Mouse (Mus musculus): ENCODE results near the gene 4430402I18Rik. TPM values are rescaled to one million over a fixed set of nuclear protein-coding genes. Genes with fewer than 3 reads are reported as not detected.
A peak's percentile ranks its signal among the peaks of the same experiment; 100 is the strongest.

The 4430402I18Rik gene
- polyA plus RNA-seq, 1 experiment from 2014 or later, result 2.1 TPM

GRCm38 (mm10) chr19:28963113-28963512 is 4.5 kb downstream of the 4430402I18Rik start:
- 39% methylated on average over 3 of the region's 3 CpGs for WGBS
- peaks cover 25% of the 10 kb centered on the region for H3K4me1 ChIP-seq
- H3K27ac ChIP-seq, result peak overlapping the region; percentile 96; the same call in 1 of the 2 replicates
- H3K27me3 ChIP-seq (ENCODE audit: insufficient read depth, poor library complexity, severe bottlenecking), result no peaks in the 10 kb centered on the region
- peak overlapping the region; percentile 96 for H3K4me3 ChIP-seq
- DNase-seq (ENCODE audit: low spot score), result no peak
- H3K36me3 ChIP-seq, result no peaks in the 10 kb centered on the region
- H3K9me3 ChIP-seq, result no peaks in the 10 kb centered on the region

DNA sequence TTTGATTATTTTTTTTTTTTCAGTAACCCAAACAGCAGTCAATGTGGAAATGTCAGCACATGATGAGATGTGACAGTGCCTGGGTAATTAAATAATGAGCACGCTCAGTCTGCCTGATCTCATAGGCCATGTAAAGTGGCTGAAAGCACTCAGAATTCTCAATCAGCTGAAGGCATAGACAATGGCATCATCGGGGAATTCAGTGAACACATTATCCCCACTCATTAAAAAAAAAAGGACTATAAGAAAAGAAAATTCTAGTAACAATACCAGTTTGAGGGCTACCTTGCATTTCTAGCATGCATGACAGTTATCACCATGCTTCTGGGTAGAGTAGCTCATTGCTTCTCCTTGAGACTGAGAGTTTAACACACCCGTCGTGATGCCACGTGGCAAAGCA is 16.3 kb downstream of the 4430402I18Rik start:
- no peak for DNase-seq (ENCODE audit: low spot score)
- Histone ChIP-seq H3K36me3 (no peaks in the 10 kb centered on the region), H3K27me3 (ENCODE audit: insufficient read depth, poor library complexity, severe bottlenecking) (no peaks in the 10 kb centered on the region), H3K9me3 (no peaks in the 10 kb centered on the region), H3K4me3 (no peak overlapping the region), H3K27ac (no peak overlapping the region), H3K4me1 (peaks cover 5% of the 10 kb centered on the region; the same call in 1 of the 2 replicates)
- WGBS, result 80% methylated on average over 5 of the region's 5 CpGs

GRCm38 (mm10) chr19:28947311-28947710 is 20.3 kb downstream of the 4430402I18Rik start:
- Histone ChIP-seq H3K27me3 (ENCODE audit: insufficient read depth, poor library complexity, severe bottlenecking) (no peaks in the 10 kb centered on the region), H3K4me3 (no peak overlapping the region), H3K9me3 (no peaks in the 10 kb centered on the region), H3K4me1 (peaks cover 5% of the 10 kb centered on the region; the same call in 1 of the 2 replicates), H3K36me3 (no peaks in the 10 kb centered on the region), H3K27ac (no peak overlapping the region)
- DNase-seq (ENCODE audit: low spot score), result no peak
- WGBS, result 52% methylated on average over 2 of the region's 2 CpGs

- H3K9me3 ChIP-seq, result no peaks in the 10 kb centered on the region
- H3K27ac ChIP-seq, result no peak overlapping the region
- no peak overlapping the region for H3K4me3 ChIP-seq
- no peaks in the 10 kb centered on the region for H3K36me3 ChIP-seq
- 14% methylated on average over 4 of the region's 4 CpGs for WGBS
- H3K27me3 ChIP-seq (ENCODE audit: insufficient read depth, poor library complexity, severe bottlenecking), result no peaks in the 10 kb centered on the region
- H3K4me1 ChIP-seq, result peaks cover 5% of the 10 kb centered on the region; the same call in 1 of the 2 replicates
- no peak for DNase-seq (ENCODE audit: low spot score)
Measured at GRCm38 (mm10) chr19:28946782-28947181, 20.8 kb downstream of the 4430402I18Rik start.

GRCm38 (mm10) chr19:28941271-28941670 is 26.3 kb downstream of the 4430402I18Rik start:
- H3K27ac ChIP-seq, result peak overlapping the region; percentile 73
- no peaks in the 10 kb centered on the region for H3K9me3 ChIP-seq
- 54% methylated on average over 4 of the region's 4 CpGs for WGBS

DNA sequence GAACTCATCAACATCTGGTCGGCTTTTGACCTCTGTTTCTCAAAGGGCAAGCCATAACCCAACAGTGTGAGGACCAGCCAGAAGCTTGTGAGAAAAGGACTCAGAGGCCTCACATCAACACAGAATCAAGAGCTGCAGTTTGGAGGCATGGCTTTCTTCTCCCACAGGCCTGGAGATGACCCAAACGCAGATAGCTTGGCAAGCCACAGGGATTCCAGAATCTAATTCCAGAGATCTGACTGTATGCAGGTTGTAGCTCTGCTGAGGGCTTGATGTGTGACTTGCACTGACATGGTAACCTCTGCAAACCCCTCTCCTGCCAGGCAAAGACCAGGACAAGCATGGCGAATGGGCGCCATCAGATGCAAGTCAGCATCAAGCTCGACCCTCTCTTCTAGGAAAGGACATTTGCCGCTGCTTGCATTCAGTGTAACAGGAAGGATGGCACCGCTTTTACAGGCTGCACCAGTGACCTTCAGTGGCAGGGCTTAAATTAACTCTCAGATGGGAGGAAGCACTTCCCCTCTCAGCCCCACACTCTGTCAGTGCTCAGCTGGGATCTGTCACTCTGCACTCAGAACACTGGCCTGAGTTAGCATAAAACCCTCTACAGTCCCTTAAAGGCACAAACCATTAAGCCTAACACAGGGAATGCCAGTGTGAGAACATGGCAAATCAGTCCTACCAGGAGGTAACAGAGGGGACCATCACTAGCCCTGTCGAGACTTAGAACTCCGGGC is 27.3 kb downstream of the 4430402I18Rik start:
- H3K36me3 ChIP-seq, result no peaks in the 10 kb centered on the region

More at GRCm38 (mm10) chr19:28941271-28941670, 26.3 kb downstream of the 4430402I18Rik start:
- DNase-seq (ENCODE audit: low spot score), result no peak
- Histone ChIP-seq H3K4me3 (no peak overlapping the region), H3K27me3 (ENCODE audit: insufficient read depth, poor library complexity, severe bottlenecking) (no peaks in the 10 kb centered on the region), H3K36me3 (no peaks in the 10 kb centered on the region), H3K4me1 (peaks cover 21% of the 10 kb centered on the region)

DNA sequence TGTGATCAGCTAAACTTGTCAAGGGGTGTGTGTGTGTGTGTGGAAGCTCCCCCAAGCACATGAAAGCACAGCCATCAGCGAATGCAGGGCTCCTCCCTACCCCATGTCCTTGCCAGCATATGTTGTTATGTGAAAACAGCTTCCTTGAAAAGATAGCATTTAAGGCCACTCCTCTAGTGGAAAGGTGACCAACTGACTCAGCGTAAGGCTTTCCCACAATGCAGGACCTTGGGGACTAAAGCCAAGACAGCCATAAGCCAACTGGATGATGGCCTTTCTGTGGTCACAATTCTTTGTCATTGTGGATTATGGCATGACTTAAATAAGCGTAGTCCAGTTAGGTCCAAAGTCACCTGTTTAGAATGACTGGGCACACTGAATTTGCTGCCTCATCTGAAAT is 32.7 kb downstream of the 4430402I18Rik start:
- 87% methylated on average over 3 of the region's 3 CpGs for WGBS
- Histone ChIP-seq H3K27me3 (ENCODE audit: insufficient read depth, poor library complexity, severe bottlenecking) (no peaks in the 10 kb centered on the region), H3K4me3 (no peak overlapping the region), H3K9me3 (no peaks in the 10 kb centered on the region), H3K27ac (no peak overlapping the region), H3K4me1 (peaks cover 10% of the 10 kb centered on the region), H3K36me3 (no peaks in the 10 kb centered on the region)
- DNase-seq (ENCODE audit: low spot score), result no peak

More for the DNA sequence above, 27.3 kb downstream of the 4430402I18Rik start:
- peak; percentile 83 for DNase-seq (ENCODE audit: low spot score)
- H3K9me3 ChIP-seq, result no peaks in the 10 kb centered on the region
- WGBS, result 42% methylated on average over 9 of the region's 9 CpGs
- no peak overlapping the region for H3K4me3 ChIP-seq
- H3K4me1 ChIP-seq, result peaks cover 21% of the 10 kb centered on the region
- peak overlapping the region; percentile 73 for H3K27ac ChIP-seq
- no peaks in the 10 kb centered on the region for H3K27me3 ChIP-seq (ENCODE audit: insufficient read depth, poor library complexity, severe bottlenecking)

DNA sequence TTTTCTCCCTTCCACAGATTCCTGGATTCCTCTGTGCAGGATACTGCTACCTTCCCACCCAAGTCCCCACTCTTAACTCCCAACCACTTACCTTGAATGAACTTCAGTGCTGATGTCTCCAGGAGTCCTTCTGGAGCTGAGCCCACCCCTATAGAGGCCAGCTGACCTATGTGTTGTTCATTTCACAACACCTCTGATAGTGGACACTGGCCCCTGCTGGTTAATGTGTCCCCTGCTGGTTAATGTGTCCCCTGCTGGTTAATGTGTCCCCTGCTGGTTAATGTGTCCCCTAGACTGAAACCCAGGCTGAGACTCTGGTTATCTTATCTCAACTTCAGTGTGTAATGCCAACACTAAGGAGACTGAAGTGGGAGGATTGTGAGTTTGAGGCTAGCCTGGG is 38.6 kb downstream of the 4430402I18Rik start:
- Histone ChIP-seq H3K36me3 (no peaks in the 10 kb centered on the region), H3K4me1 (peaks cover 8% of the 10 kb centered on the region), H3K27ac (no peak overlapping the region), H3K9me3 (no peaks in the 10 kb centered on the region), H3K4me3 (no peak overlapping the region), H3K27me3 (ENCODE audit: insufficient read depth, poor library complexity, severe bottlenecking) (no peaks in the 10 kb centered on the region)
- DNase-seq (ENCODE audit: low spot score), result no peak

- DNase-seq (ENCODE audit: low spot score), result no peak
- H3K9me3 ChIP-seq, result no peaks in the 10 kb centered on the region
- peak overlapping the region; percentile 42; the same call in 1 of the 2 replicates for H3K27ac ChIP-seq
- H3K27me3 ChIP-seq (ENCODE audit: insufficient read depth, poor library complexity, severe bottlenecking), result no peaks in the 10 kb centered on the region
- H3K4me3 ChIP-seq, result no peak overlapping the region
- H3K4me1 ChIP-seq, result peaks cover 8% of the 10 kb centered on the region
- H3K36me3 ChIP-seq, result no peaks in the 10 kb centered on the region
- WGBS, result 13% methylated on average over 4 of the region's 4 CpGs
Measured at GRCm38 (mm10) chr19:28927396-28927795, 40.2 kb downstream of the 4430402I18Rik start.

GRCm38 (mm10) chr19:28926366-28926765 is 41.2 kb downstream of the 4430402I18Rik start:
- H3K36me3 ChIP-seq, result no peaks in the 10 kb centered on the region
- no peak for DNase-seq (ENCODE audit: low spot score)
- peaks cover 8% of the 10 kb centered on the region for H3K4me1 ChIP-seq
- H3K27ac ChIP-seq, result 0 out of 2 replicates have a peak overlapping the region, but pooled peaks have one; percentile 42
- H3K9me3 ChIP-seq, result no peaks in the 10 kb centered on the region
- 80% methylated on average over 5 of the region's 5 CpGs for WGBS
- H3K4me3 ChIP-seq, result no peak overlapping the region
- H3K27me3 ChIP-seq (ENCODE audit: insufficient read depth, poor library complexity, severe bottlenecking), result no peaks in the 10 kb centered on the region

DNA sequence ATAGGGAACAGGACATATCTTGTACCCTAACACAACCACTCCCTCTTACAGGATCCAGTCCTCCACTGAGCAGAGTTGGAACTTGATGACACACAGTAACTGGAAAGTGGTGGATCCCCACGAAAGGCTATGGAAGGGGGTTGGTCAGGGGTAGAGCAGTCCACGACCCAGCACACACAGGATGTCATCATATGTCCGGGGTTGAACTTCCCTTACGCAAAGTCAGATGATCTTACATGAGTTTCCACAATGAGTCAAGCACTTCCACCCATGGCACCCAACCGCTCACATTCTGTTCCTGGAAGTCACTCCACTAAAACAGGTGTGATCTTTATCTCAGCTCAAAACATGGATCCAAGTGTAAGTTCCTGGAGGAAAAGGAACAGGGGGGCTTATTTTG is 49.8 kb downstream of the 4430402I18Rik start:
- DNase-seq (ENCODE audit: low spot score), result no peak
- WGBS, result 75% methylated on average over 5 of the region's 5 CpGs

DNA sequence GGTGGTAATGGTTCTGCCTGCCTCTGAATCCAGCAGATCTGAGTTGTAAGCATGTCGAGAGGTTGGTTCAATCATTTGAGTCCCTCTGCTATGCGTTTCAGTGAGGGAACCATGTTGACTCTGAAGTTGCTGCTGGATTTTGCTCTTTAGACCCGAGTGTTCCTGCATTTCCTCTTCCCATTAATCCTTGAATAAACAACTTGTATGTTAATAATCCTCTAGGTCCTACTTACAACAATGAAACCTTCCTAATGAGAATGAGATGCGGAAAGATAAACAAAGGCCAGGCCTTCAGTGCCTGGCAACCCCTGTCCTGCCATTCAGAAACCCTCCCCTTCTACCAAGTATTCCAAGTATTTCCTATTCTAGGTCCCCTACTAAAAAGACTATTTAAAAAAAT is 51.1 kb downstream of the 4430402I18Rik start:
- no peaks in the 10 kb centered on the region for H3K27me3 ChIP-seq (ENCODE audit: insufficient read depth, poor library complexity, severe bottlenecking)
- no peak for DNase-seq (ENCODE audit: low spot score)
- no peak overlapping the region for H3K27ac ChIP-seq
- H3K4me3 ChIP-seq, result no peak overlapping the region
- H3K36me3 ChIP-seq, result no peaks in the 10 kb centered on the region
- no peaks in the 10 kb centered on the region for H3K9me3 ChIP-seq
- no peaks in the 10 kb centered on the region; the same call in 1 of the 2 replicates for H3K4me1 ChIP-seq
- WGBS, result 61% methylated on average over 4 of the region's 4 CpGs

More for the DNA sequence above, 49.8 kb downstream of the 4430402I18Rik start:
- H3K36me3 ChIP-seq, result no peaks in the 10 kb centered on the region
- H3K4me3 ChIP-seq, result no peak overlapping the region
- H3K4me1 ChIP-seq, result no peaks in the 10 kb centered on the region; the same call in 1 of the 2 replicates
- H3K27me3 ChIP-seq (ENCODE audit: insufficient read depth, poor library complexity, severe bottlenecking), result no peaks in the 10 kb centered on the region
- no peak overlapping the region for H3K27ac ChIP-seq
- no peaks in the 10 kb centered on the region for H3K9me3 ChIP-seq

- no peaks in the 10 kb centered on the region for H3K36me3 ChIP-seq
- no peak overlapping the region for H3K27ac ChIP-seq
- WGBS, result 80% methylated on average over 2 of the region's 2 CpGs
- H3K9me3 ChIP-seq, result no peaks in the 10 kb centered on the region
- no peaks in the 10 kb centered on the region; the same call in 1 of the 2 replicates for H3K4me1 ChIP-seq
- DNase-seq (ENCODE audit: low spot score), result no peak
- H3K4me3 ChIP-seq, result no peak overlapping the region
- H3K27me3 ChIP-seq (ENCODE audit: insufficient read depth, poor library complexity, severe bottlenecking), result no peaks in the 10 kb centered on the region
Measured at GRCm38 (mm10) chr19:28915602-28916250, 51.9 kb downstream of the 4430402I18Rik start.
